Mouse (Mus musculus) G1E (cell line): ENCODE results near the gene Fat3. TPM values are rescaled to one million over a fixed set of nuclear protein-coding genes. Genes with fewer than 3 reads are reported as not detected.

Source experiments
- ATAC-seq: 2 replicates; pipeline ENCODE4 v1.8.0; 2016; ENCODE audit warnings: mild to moderate bottlenecking; ENCODE audit not compliant: insufficient number of reproducible peaks, poor library complexity, low FRiP score, severe bottlenecking; ENCODE audit errors: extremely low read depth
- DNase-seq: peaks from one replicate; pipeline ENCODE4 v3.0.0; 2012; ENCODE audit warnings: low spot score
- H3K27me3 ChIP-seq: 2 replicates; pipeline ENCODE4 v1.6.1; 2012; ENCODE audit warnings: mild to moderate bottlenecking, low read length, inconsistent platforms; ENCODE audit not compliant: insufficient read depth
- H3K36me3 ChIP-seq: replicated peaks from 2 replicates; pipeline ENCODE3; 2012; ENCODE audit warnings: mild to moderate bottlenecking, inconsistent platforms
- H3K4me1 ChIP-seq: 2 replicates; pipeline ENCODE4 v1.6.1; 2012; ENCODE audit warnings: low read depth, low read length, inconsistent platforms, mixed read lengths; ENCODE audit not compliant: insufficient read depth
- H3K4me3 ChIP-seq: 2 replicates; pipeline ENCODE4 v1.5.1; 2012; ENCODE audit warnings: low read depth, mild to moderate bottlenecking, inconsistent platforms, low read length, moderate library complexity, mixed read lengths
- H3K9me3 ChIP-seq: replicated peaks from 2 replicates; pipeline ENCODE4 v1.6.1; 2012; ENCODE audit warnings: inconsistent platforms
- CTCF ChIP-seq: IDR thresholded peaks from 2 replicates; pipeline ENCODE4 v1.5.1; 2012; ENCODE audit warnings: low read depth, low read length, inconsistent platforms, mixed read lengths
- GATA1 ChIP-seq: IDR thresholded peaks from 2 replicates; pipeline ENCODE4 v1.6.1; 2012; ENCODE audit warnings: borderline replicate concordance, low read length, inconsistent platforms, mixed read lengths
- GATA2 ChIP-seq: IDR thresholded peaks from 2 replicates; pipeline ENCODE4 v1.6.1; 2012; ENCODE audit warnings: low read depth, low read length, inconsistent platforms, borderline replicate concordance
- POLR2AphosphoS5 ChIP-seq: IDR thresholded peaks from 2 replicates; pipeline ENCODE4 v1.6.1; 2012; ENCODE audit warnings: low read depth, low read length, inconsistent platforms; ENCODE audit not compliant: insufficient replicate concordance
- TAL1 ChIP-seq: conservative IDR thresholded peaks from 2 replicates; pipeline ENCODE4 v1.6.1; 2012; ENCODE audit warnings: low read depth, low read length, inconsistent platforms, mixed read lengths
- polyA plus RNA-seq: library from polyadenylated mRNA; stranded (reverse); fragments of >175 nt; gene quantifications from 2 replicates; pipeline ENCODE4 v1.2.3, GENCODE M21; 2012
- total RNA-seq, 2 experiments: library from RNA; stranded (forward) in 1 of 2; stranded (reverse) in 1 of 2; fragments of 200-1000 nt in 1 of 2; fragments of >200 nt in 1 of 2; fragmentation: Nextera tagmentation in 1 of 2; gene quantifications; 2 replicates each; pipeline ENCODE4 v1.2.3; 2014 to 2017

Fat3 gene
- total and polyA plus RNA-seq, 3 experiments = 0.11 TPM; not detected in 2

DNA sequence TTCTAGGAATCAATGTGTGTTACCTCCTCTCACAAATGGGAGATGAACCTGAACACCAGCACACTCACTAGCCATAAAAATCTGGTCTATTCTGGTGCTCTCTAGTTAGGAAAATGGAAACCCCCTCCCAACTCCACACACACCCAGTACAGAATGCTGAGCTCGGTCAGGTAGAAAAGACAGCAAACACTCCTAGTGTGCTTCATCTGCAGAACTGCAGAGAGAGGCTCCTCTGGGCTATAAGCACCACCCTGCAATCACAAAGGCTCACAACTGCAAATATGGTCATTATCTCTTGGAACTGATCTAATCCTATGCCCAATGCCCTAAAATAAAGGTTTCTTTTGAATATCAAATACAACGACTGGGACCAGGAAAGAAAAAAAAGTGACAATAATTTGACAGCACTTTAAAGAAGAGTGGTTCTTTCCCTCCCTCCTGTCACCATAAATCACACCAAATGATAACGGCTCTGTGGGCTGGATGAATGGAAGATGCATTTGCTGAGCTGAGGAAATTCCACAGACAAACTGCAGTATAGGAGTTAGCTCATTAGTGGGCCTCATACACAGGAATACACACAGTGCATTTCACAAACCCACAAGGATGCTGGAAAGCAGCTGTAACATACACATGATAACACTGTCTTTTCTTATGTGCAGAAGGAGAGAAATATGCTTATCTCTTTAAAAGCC is 170.6 kb downstream of the Fat3 start:
- H3K4me3 ChIP-seq = no peak overlapping the region
- H3K27me3 ChIP-seq = no peaks in the 10 kb centered on the region
- no peak for ATAC-seq
- no peak for DNase-seq
- TF ChIP-seq CTCF = no peak
- H3K9me3 ChIP-seq = no peaks in the 10 kb centered on the region
- no peaks in the 10 kb centered on the region for H3K4me1 ChIP-seq
- H3K36me3 ChIP-seq = no peaks in the 10 kb centered on the region

DNA sequence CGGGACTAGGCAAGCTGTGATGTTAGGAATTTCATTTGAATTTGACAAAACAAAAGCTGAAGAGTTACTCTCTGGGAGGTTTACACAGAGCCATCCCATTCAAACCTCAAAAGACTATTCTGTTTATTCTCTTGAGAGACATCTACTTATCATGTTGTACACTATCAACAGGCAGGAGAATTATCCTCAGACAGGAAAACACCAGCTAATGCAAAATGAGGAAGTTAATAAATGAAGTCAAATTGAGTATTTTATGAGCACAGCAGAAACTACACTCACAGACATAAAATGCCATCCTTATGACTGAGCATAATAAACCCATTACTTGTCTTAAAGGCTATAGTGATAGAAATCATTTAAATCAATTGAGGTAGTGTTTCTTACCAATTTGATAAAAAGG is 182.1 kb downstream of the Fat3 start:
- Histone ChIP-seq H3K36me3 (no peaks in the 10 kb centered on the region), H3K4me1 (no peaks in the 10 kb centered on the region), H3K4me3 (no peak overlapping the region), H3K9me3 (no peaks in the 10 kb centered on the region), H3K27me3 (no peaks in the 10 kb centered on the region)
- ATAC-seq = no peak
- no peak for DNase-seq
- TF ChIP-seq CTCF (no peak), POLR2AphosphoS5 (no peak), TAL1 (no peak), GATA2 (no peak), GATA1 (no peak)

DNA sequence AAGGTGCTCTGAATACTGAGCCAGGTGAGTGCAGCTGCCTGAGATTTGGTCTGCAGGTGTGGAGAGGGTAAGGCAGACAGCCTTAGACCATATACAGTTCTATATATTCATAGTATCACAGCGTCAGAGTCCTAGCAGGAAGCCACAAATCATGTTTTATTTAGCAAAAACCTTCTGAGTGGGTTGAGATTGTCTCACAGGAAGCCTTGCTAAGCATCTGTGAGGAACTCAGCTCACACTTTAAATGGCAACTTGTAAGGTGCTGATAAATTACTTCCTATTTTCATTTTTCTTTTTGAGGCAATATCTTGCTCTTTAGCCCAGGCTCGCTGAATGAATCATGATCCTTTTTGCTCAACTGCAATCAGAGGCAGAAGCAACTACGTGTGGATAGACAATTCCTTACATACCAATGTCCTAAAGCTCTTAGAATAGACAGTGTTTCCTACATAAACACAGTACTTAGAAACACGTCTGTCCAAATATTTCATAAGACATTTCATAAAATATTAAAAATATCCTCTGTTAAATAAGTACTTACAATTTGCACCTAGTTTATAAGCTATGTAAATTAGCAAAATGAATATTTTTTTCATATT is 188.4 kb downstream of the Fat3 start:
- DNase-seq (no peak), ATAC-seq (no peak)
- Histone ChIP-seq H3K36me3 (no peaks in the 10 kb centered on the region), H3K27me3 (no peaks in the 10 kb centered on the region), H3K4me3 (no peak overlapping the region), H3K9me3 (no peaks in the 10 kb centered on the region), H3K4me1 (no peaks in the 10 kb centered on the region)
- TF ChIP-seq GATA1 (no peak), GATA2 (no peak), POLR2AphosphoS5 (no peak), CTCF (no peak), TAL1 (no peak)

DNA sequence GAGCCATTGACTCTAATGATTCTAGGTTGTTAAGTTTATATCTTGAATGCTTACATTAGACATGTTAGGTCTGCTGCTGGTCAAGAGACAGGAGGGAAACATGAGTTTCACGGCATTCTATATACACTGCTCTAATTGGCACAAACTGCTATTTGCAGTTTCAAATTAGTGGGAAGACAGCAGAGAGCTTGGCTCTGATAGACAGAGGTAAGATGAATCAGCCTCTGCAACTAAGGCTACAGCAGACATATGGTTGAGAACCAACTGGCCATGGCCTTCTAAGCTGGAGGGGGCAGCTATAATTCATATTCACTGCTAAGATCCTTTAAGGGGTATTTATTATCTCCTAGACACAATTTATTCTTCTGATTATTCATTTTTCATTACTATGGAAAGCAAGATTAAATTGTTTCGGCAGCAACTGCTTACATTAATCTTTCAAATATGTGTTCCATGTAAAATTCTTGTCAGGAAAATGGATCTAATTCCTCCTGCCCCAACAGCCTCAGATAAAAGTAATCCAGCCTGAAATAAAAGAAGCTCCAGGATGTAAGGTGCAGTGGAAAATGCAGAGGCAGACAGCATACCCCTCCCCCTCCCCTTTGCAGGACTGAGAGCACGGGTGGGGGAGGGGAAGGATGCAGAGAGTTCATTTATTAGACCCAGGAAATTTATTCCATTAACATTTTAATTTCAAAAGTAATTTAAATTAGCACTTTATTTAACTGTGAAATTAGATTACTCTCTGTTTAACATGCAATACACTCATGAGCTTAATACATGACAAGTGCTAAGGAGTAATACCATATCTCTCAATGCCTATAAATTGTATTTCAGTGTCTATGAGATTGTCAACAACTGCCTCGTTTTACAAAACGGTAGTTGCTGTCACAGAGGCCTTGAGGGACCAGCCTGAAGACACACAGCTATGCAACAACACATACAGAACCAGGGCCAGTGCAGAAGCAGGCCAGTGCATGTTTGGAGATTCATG is 189.9 kb downstream of the Fat3 start:
- DNase-seq = no peak
- Histone ChIP-seq H3K4me3 (no peak overlapping the region), H3K27me3 (no peaks in the 10 kb centered on the region), H3K4me1 (no peaks in the 10 kb centered on the region), H3K9me3 (no peaks in the 10 kb centered on the region), H3K36me3 (no peaks in the 10 kb centered on the region)
- ATAC-seq = no peak
- TF ChIP-seq TAL1 (no peak), GATA2 (no peak), POLR2AphosphoS5 (no peak), CTCF (no peak), GATA1 (no peak)

DNA sequence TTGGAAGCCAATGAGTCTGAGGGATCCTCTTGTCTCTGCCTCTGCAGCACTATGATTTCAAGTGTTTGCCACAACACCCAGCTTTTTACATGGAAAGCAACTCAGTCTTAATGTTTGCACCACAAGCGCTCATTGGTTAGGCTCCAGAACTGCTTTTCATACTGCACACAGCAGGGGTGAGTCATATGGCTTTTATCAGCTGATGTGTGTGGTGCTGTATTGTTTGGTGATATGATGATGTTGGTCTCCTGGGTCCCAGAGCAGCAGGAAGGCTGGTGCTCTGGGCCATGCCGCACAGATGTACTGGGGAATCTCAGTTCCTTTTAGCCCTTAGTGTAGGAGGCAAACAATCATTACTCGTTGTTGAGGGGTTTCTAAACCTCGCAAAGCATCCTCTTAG is 190.8 kb downstream of the Fat3 start:
- H3K4me1 ChIP-seq = no peaks in the 10 kb centered on the region

DNA sequence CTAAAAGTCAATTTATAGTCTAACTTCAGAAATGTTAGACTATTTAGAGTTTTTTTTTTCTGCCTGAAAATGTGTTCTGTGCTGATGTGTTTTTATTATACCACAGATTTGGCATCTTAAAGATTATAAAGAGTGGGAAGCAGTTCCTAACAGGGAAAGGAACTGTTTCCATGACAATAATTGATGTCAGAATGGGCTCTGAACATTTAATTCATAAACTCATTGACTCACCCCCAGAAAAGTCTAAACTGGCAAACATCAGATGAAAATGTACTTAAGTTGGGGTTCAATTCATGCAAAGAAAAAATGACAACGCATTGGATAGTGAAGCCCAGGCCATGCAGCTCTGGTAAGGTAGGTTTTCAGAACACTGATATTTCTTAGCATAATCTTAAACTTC is 193.3 kb downstream of the Fat3 start:
- no peak overlapping the region for H3K4me3 ChIP-seq
- no peaks in the 10 kb centered on the region for H3K27me3 ChIP-seq
- no peaks in the 10 kb centered on the region for H3K4me1 ChIP-seq
- H3K9me3 ChIP-seq = no peaks in the 10 kb centered on the region
- no peaks in the 10 kb centered on the region for H3K36me3 ChIP-seq
- ATAC-seq (no peak), DNase-seq (no peak)
- TF ChIP-seq TAL1 (no peak), GATA1 (no peak)

More for the DNA sequence above, 190.8 kb downstream of the Fat3 start:
- Histone ChIP-seq H3K9me3 (no peaks in the 10 kb centered on the region), H3K4me3 (no peak overlapping the region), H3K27me3 (no peaks in the 10 kb centered on the region), H3K36me3 (no peaks in the 10 kb centered on the region)
- DNase-seq (no peak), ATAC-seq (no peak)
- no peak for TF ChIP-seq GATA2
- TF ChIP-seq GATA1 = no peak
- no peak for TF ChIP-seq POLR2AphosphoS5
- TF ChIP-seq CTCF = no peak
- no peak for TF ChIP-seq TAL1
